Mouse (Mus musculus) left cerebral cortex, postnatal 10 days (tissue): Measurements from ENCODE around the gene Fam198a. TPM values are rescaled to one million over a fixed set of nuclear protein-coding genes. Genes with fewer than 3 reads are reported as not detected.
A peak's percentile ranks its signal among the peaks of the same experiment; 100 is the strongest.
"Not testable (repeated sequence)": the region's sequence is repeated elsewhere in the genome, so short reads cannot be mapped to it uniquely, and the experiment has no call there.

Experiments used
- DNase-seq, 2 experiments: peaks; one replicate each; pipeline ENCODE4 v3.0.0; 2021 to 2022; ENCODE audit warnings: low spot score in 2 of 2, mixed read lengths in 1 of 2; ENCODE audit errors: extremely low spot score in 1 of 2
- intact Hi-C: fragments of 180-260 bp; cut with DNase I; formaldehyde crosslinking; loops from one replicate; pipeline ENCODE4 v1.15.1; 2025
- total RNA-seq, 2 experiments: library from RNA; stranded (reverse); gene quantifications; 2 replicates each; pipeline ENCODE4 v1.2.3; 2021

Gene Fam198a
- total RNA-seq, 2 experiments from 2014 or later: 3.2 to 4.4 TPM

DNA sequence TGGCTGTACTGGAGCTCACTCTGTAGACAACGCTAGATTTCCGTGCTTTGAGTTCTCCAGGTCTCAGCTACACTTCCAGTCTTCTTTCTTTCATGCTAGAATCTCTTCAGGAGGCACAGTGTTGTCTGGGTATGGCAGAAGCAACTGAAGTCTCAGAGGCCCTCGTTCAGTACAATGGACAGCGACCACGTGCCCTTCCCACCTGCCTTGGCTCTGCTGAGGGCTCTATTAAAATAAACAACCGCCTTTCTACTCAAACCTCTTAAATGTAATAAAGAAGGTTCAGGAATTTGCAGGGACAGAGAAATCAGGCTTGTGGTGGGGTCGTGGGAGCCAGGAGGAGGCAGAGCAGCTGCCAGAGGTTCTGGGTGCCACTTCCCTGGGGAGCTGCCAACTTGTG is 55.8 kb downstream of the Fam198a start:
- no peak for DNase-seq
- intact Hi-C loops: no loop called here

DNA sequence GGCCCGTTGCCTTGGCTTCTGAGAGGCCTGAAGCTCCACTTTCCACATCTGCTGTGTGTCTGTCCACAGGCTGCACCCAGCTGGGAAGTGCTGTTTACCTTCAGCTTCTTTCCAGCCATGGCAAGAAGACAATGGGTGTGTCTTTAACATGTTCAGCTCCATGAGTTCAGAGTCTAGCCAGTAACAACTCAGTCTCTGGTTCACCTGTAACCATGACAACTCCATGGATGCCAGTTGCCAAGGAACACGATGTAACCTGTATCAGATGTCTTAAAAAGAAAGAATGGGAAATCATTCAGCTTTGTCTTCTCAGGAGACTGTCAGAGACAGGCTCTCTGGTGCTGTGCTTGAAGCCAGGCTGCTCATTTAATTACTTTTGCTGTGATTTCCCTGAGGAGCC is 58.1 kb downstream of the Fam198a start:
- DNase-seq: no peak

GRCm38 (mm10) chr9:122010751-122011150 is 60.0 kb downstream of the Fam198a start:
- no peak for DNase-seq
- intact Hi-C loops: no loop called here

More for the DNA sequence above, 58.1 kb downstream of the Fam198a start:
- intact Hi-C loops: no loop called here

DNA sequence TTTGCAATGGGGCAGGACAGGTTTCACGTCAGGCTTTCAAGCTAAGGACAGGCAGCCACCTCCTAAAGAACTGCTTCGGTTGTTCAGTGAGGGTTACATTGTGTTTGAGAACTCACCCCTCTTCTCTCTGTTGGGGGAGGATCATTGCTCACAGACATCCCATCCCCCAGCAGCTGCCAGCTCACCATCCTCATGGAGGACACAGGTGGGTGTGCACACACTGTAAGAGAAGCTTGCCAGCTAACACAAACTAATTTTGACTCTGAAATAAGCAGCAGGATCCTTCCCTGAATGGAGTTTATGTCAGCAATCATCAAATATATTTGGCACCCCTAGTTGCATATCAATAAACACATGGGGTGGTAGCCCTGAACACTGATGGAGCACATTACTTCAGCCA is 62.0 kb downstream of the Fam198a start:
- intact Hi-C loops: no loop called here
- DNase-seq: no peak

DNA sequence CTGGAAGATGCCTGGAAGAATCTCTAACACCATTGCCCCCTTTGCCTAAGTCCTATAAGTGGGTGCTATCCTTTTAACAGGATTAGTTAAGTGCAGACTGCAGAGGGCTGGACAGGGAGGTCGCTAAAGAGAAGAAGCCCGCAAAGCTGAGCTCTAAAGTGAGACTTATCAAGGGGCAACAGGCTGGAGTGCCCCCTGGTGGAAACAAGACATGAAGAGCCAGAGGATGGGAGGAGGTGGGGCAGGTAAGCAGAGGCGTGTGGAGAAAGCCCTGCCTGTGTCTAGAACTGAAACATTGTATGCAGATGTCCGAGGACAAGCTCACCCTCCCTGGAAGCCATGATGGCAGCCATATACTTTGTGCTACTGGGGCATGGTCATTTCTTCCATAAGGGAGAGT is 62.8 kb downstream of the Fam198a start:
- DNase-seq: no peak
- intact Hi-C loops: no loop called here

DNA sequence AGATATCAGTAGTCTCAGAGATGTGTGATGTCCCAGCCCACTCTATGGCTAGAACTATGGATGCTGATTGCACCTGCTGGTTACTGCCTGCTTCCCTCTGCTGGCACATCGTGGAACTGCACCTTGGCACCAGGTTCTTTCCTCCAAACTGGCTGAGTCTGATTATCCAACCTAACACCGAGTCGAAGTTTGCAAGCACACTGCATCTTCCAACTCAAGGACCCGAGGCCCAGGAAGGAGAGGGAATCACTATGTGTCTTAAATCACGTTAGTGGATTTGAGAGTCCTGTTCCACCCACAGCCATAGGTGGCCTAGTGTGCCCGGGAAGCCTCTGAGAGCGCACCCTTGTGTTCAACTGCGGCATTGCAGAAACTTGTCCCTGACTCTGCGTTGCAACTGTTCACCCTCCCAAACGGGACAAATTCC is 63.5 kb downstream of the Fam198a start:
- peak; percentile 60 to 86 for DNase-seq
- intact Hi-C loops: no loop called here

- intact Hi-C loops: loop anchor here (5.0 kb wide), 2 partner anchors 169 to 209 kb away; no protein-coding TSS in a partner anchor
- DNase-seq: no peak
Observed at GRCm38 (mm10) chr9:122018079-122018478, 67.3 kb downstream of the Fam198a start.

GRCm38 (mm10) chr9:122018782-122019395 is 68.1 kb downstream of the Fam198a start:
- peak; percentile 59 to 68 for DNase-seq
- intact Hi-C loops: loop anchor here (5.0 kb wide), 2 partner anchors 168 to 208 kb away; no protein-coding TSS in a partner anchor

DNA sequence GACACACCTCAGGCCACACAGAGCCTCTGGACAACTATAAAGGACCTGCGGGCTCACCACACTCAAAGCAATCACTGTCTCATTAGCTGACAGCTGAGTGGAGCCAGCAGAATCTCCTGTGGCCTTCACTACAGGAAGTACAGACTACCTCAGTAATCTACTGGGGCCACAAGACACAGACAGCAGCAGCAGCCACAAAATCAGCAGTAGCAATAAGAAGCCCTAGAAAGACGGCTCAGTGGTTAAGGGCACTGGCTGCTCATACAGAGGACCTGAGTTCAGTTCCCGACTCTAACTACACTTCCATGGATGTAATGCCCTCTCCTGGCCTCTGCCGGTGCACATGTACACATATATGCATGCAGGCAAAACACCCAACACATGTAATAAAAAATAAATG is 69.5 kb downstream of the Fam198a start:
- intact Hi-C loops: loop anchor here (5.0 kb wide), 1 partner anchor 102 kb away; no protein-coding TSS in a partner anchor
- no peak for DNase-seq

- not testable (repeated sequence) for DNase-seq
- intact Hi-C loops: loop anchor here (5.0 kb wide), 1 partner anchor 101 kb away; no protein-coding TSS in a partner anchor
Observed at GRCm38 (mm10) chr9:122021171-122021570, 70.4 kb downstream of the Fam198a start.

DNA sequence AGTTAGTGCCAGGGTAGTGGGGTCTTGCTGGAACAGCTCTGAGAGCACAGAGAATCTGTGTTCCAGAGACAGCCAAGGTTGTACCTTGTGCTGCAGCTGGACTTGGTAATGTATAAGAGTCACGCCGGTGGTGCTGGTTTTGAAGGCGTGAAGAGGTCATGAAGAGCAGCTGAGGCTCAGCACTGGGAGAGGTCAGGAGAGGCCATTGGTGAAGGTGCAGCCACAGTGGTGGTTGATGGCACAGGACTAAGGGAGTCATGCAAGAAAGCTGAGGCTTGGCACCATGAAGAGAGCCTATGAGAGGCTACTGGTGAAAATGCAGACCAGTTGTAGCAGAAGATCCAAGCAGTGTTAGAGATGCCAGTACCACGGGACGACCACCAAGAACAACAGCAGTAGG is 70.8 kb downstream of the Fam198a start:
- no peak for DNase-seq
- intact Hi-C loops: loop anchor here (5.0 kb wide), 1 partner anchor 101 kb away; no protein-coding TSS in a partner anchor

DNA sequence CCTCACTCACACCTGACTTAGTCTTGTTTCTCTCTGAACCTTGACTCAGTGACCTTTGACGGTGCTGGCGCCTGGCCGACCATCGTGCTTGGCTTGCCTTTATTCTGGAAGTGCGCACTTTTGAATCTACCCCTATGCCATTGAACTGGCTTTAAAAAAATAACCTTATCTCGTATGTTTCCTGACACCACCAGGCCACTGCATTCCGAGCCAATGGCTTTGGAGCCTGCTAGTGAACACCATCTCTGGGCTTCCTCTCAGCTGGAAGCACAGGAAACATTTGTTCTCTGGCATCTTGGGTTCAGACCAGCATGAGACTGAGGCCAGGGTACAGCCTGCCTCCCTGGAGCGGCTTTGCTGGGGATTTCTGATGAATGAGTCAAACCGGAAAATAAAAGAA is 72.0 kb downstream of the Fam198a start:
- intact Hi-C loops: loop anchor here (5.0 kb wide), 1 partner anchor 100 kb away; no protein-coding TSS in a partner anchor

GRCm38 (mm10) chr9:122023873-122024272 is 73.1 kb downstream of the Fam198a start:
- intact Hi-C loops: loop anchor here (5.0 kb wide), 1 partner anchor 98 kb away; no protein-coding TSS in a partner anchor
- DNase-seq: no peak

More for the DNA sequence above, 72.0 kb downstream of the Fam198a start:
- DNase-seq: peak in 1 of 2 experiments; percentile 80

- no peak for DNase-seq
- intact Hi-C loops: loop anchor here (5.0 kb wide), 1 partner anchor 98 kb away; no protein-coding TSS in a partner anchor
Observed at GRCm38 (mm10) chr9:122024419-122024818, 73.6 kb downstream of the Fam198a start.

DNA sequence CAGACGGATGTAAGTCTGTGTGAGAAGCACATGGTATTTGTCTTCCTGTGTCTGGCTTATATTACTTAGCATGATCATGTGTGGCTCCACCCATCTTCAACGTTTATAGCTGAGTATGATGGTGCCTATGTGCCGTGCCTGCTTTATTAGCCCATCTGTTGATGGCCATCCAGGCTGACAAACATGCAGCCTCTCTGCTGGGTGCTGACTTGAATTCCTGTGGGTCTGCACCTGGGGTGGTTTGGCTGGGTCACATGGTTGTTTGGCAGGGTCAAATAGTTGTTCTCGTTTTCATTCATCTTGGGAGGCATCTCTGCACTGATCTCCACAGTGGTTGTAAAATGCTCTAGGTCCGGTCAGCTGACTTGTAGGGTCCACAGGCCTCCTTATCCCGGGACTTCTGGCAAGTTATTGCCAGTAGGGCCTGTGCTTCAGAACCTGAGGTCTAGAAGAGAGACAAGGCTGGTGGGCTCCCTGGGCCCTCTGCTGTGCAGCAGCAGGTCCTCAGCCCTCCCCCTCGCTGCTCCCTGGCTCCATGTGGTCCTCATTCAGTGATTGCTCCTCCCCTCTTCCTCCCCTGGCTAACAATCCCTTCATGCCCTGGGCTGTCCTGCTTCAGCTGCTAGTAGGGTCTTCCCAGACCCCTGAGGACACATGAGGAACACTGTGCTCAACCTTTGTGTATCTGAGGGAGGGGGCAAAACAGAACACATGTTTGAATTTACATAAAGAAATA is 75.2 kb downstream of the Fam198a start:
- intact Hi-C loops: no loop called here
- no peak for DNase-seq

DNA sequence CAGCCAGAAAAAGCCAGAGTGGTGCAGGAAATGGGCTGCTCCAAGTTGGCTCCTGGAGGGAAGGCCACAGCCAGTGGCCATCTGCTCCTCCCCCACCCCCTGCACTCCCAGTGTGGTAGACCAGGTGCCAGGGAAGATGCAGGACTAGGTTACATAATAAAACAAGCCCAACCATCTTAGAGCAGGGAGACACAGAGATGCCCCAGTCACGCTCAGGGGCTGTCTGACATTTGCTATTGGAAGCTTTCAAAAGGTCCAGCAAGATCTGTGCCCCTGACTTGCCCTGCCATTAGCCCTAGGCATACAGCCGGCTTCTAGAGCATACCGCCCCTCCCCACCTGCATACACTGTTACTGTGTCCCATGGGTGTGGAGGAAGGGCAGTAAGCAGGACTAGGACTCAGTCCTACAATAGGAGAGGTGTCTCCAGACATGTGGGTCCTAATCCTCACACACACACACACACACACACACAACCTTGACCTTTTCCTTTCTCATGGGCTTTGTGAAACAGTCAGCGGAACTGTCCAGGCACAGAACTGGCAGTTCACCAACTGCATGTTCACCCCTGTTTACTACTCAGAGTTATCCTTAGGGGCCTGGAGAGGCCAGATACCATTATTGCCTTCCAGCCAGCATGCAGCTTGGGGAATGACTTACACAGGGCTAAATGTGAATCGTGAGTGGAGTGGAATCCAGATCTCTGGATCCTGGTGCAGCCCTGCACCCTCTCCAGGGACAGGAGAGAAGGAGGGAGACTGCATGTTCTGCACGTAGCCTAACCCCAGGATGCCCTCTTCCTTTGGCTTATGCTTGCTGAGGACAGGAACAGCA is 76.5 kb downstream of the Fam198a start:
- intact Hi-C loops: no loop called here
- peak in 1 of 2 experiments; percentile 45 for DNase-seq

DNA sequence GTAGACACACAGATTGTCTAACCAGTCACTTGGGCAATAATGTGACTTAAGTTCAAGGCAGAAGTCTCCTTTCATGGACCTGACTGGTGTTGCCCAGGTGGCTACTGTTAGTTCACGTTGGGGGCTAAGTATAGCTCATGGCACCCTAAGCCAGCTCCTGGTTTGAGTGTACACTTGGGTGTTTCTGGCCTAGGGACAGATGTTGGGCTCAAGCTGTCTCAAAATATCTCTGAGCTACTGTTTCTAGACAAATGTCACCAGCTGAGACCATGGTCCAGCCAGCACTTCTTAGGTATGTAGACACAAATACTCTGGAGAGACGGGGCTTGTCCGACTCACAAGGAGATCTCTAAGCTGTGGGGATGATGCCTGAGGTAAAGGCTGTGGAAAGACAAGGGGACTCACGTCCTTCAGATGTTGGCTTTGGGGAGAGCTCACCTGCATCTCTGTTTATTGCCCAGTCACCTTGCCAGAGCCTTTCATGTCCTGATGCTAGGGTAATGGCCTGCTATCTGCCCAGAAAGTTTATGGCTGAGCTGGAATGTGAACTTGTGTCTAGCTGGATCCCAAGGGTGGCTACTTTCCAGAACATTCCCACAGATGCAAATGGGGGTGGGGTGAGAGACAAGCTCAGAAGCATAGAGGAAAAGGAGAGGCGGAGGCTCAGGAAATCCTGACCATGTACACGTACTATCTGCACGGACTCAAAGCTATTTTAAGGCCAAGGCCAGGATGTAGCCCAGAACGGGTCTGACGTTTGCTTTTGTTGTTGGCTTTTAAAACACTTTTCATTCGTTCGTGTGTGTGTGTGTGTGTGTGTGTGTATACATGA is 77.3 kb downstream of the Fam198a start:
- intact Hi-C loops: no loop called here

GRCm38 (mm10) chr9:122029765-122030164 is 79.0 kb downstream of the Fam198a start:
- no peak for DNase-seq
- intact Hi-C loops: no loop called here

More for the DNA sequence above, 77.3 kb downstream of the Fam198a start:
- DNase-seq: peak in 1 of 2 experiments; percentile 64
